Mouse (Mus musculus) T-helper 1 cell (primary cell): ENCODE measurements at regions not wholly inside any gene's neighbourhood (a gene's known extent, or its start where the extent isn't known, plus 50 kb on each side); places are given as distances from the start of the nearest gene placed in this dataset.

Source experiments
- in situ Hi-C: fragments of 300-600 bp; cut with MboI, MseI; formaldehyde crosslinking; loops from one replicate; pipeline ENCODE4 v1.15.1; 2025; ENCODE audit warnings: high pct_unique_total_duplicates

- in situ Hi-C loops, result no loop called here
These were observed 371.4 kb upstream of the Runx1 start for GRCm38 (mm10) chr16:93197300-93197699.

DNA sequence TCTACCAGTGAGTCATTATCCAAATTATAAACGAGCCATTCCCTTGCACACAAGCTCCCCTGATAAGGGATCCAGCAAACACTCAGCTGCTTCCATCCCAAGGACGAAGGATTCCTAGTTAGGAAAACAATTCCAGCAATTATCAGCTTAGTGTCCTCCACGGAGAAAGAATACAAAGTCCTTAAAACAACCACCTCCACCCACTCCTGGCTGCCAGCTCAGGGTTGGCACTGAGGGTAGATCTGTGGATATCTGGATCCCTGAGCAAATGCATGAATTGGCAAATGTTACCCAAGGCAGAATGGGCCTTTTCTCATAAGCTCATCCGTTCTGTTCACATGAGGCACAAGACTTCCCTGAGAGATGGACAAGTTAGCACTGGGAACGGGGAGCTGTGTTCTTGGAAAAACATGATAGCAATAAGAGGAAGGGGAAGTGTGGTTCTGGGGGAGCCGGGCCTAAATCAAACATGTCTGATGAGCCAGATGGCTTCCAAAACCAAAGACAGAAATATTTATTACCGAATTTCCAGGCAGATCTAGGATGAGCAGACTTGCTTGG, 368.1 kb upstream of the Runx1 start:
- in situ Hi-C loops, result no loop called here

DNA sequence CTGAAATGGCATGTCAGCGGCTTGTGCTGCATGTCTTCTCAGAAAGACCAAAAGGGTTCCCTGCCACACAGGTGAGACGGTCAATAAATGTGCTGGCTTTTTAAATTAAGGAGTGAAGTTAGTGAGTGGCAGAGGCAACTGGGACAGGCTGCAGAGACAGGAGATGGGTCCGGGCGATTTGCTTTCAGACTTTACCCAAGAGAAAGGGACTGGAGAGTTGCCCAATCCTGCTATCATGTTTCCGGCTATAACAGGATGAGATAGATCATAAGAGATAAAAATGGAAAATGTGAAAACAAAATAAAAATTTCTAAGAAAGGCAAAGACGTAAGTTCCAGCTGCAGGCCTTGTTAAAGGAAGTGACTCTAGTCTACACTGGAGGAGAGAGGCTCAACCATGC, 367.3 kb upstream of the Runx1 start:
- in situ Hi-C loops, result no loop called here

GRCm38 (mm10) chr16:93192651-93193173, 366.8 kb upstream of the Runx1 start:
- in situ Hi-C loops, result no loop called here

GRCm38 (mm10) chr16:93191174-93191573, 365.2 kb upstream of the Runx1 start:
- in situ Hi-C loops, result no loop called here

DNA sequence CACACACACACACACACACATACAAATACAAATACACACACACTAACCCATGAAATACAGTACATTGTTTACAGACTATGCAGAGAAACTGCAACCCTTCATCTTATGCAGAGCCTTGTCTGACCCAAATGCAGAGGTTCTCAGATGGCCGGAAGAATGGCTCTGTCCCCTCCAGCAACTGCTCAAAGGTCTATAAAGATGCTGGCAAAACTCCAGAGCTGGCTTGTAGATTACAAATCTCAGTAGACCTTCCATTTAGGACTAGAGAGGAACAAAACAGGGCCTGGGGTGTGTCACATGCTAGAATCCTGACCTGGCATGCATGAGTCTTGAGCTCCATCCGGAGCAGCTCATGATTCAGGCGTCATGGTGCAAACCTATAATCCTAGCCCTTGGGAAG, 364.4 kb upstream of the Runx1 start:
- in situ Hi-C loops, result no loop called here

GRCm38 (mm10) chr16:93189875-93190274, 363.9 kb upstream of the Runx1 start:
- in situ Hi-C loops, result no loop called here

- in situ Hi-C loops, result no loop called here
These were observed 363.5 kb upstream of the Runx1 start for GRCm38 (mm10) chr16:93189412-93189811.

DNA sequence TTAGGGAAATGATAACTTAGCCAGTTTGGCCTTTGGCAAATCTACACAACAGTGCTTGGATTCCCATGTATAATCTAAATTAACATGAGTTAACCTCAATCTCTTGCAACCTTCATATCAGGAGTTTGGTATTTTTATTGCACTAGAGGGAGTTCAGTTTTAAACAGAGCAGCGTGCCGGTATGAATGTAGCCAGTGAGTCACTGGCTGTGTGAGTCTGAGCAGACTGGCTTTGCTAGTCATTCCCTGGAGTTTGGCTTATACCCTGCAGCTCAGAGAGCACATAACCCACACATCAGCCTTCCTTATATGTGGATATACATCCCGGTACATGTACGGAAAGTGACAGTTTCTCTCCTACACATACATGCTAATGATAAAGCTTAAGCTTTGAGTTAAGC, 360.6 kb upstream of the Runx1 start:
- in situ Hi-C loops, result no loop called here

GRCm38 (mm10) chr16:93182656-93183055, 356.7 kb upstream of the Runx1 start:
- in situ Hi-C loops, result no loop called here

GRCm38 (mm10) chr16:93181497-93181896, 355.5 kb upstream of the Runx1 start:
- in situ Hi-C loops, result no loop called here

GRCm38 (mm10) chr16:93180213-93180612, 354.3 kb upstream of the Runx1 start:
- in situ Hi-C loops, result no loop called here

GRCm38 (mm10) chr16:93166667-93167066, 340.7 kb upstream of the Runx1 start:
- in situ Hi-C loops, result no loop called here

DNA sequence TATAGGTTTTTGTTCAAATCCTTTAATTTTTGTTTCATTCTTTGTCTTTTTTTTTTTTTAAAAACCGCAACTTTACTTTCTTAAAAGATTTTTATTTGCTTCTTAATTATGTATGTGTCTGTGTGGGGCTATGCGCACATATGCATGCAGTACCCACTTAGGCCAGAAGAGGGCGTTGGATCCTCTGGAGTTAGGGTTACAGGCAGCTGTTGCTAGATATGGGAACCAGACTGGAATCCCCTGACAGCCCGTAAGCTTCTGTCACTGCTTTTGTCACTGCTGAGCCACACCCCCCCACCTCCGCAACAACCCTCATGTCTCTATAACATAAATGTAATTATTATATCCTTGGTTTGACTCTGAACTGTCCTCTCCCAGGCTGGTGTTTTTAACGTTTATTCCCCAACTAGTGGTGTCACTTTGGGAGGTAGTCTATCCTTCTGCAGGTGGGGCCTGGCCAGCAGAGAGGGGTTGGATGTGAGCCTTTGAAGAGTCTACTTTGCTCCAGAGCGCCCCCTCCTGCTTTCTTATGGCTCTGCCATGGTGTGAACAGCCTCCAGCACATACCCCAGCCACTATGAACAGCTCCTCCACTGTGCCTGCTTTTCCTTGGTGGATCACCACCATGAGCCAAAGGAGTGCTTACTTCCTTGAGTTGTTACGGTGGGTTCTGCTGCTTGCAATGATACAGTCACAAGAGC, 332.7 kb upstream of the Runx1 start:
- in situ Hi-C loops, result no loop called here

- in situ Hi-C loops, result no loop called here
These were observed 327.8 kb upstream of the Runx1 start for GRCm38 (mm10) chr16:93153545-93154329.

GRCm38 (mm10) chr16:93152765-93153489, 327.0 kb upstream of the Runx1 start:
- in situ Hi-C loops, result no loop called here

DNA sequence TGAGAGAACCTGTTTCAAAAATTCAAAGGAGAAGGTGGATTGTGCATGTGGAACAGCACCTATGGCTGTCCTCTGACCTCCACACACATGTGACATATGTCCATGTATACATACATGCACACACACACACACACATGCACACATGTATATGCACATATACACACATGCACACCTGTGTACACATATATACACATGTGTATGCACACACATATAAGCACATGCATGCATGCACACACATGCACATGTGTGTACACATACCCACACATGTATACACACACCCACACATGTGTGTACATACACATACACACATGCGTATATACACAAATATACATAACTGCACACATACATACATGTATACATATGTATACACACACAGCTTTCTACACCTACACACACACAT, 326.1 kb upstream of the Runx1 start:
- in situ Hi-C loops, result no loop called here

DNA sequence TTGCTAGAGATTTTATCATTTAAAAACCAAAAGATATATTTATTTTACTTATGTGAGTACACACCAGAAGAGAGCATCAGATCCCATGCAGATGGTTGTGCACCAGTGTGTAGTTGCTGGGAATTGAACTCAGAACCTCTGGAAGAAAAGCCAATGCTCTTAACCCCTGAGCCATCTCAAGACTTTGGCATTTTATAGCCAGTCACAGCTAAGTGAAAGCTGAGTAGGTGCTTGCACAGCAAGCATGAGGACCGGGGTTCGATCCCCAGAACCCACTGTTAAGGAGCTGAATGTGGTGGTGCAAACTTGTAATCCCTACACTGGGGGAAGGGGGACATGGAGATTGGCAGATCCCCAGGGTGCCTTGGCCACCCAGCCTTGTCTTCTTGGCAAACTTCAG, 325.7 kb upstream of the Runx1 start:
- in situ Hi-C loops, result no loop called here

DNA sequence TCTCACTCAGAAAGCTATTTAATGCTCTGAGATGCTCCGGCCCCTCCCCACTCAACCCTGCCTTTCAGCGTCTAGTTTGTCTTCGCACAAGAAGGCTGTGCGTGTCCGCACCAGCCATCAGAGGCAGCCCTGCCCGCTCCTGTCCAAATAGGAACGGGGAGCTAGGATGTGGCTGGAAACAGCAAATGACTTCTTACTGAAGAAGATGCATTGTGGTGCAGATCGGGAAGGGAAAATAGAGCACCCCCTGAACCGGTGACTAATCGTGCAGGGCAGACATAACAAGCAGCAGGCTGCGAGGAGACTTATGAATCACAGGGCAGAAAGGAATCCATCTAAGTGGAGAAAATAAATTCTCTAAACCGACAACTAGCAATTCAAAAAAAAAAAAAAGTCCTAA, 324.5 kb upstream of the Runx1 start:
- in situ Hi-C loops, result no loop called here

GRCm38 (mm10) chr16:93147525-93148222, 321.7 kb upstream of the Runx1 start:
- in situ Hi-C loops, result no loop called here

DNA sequence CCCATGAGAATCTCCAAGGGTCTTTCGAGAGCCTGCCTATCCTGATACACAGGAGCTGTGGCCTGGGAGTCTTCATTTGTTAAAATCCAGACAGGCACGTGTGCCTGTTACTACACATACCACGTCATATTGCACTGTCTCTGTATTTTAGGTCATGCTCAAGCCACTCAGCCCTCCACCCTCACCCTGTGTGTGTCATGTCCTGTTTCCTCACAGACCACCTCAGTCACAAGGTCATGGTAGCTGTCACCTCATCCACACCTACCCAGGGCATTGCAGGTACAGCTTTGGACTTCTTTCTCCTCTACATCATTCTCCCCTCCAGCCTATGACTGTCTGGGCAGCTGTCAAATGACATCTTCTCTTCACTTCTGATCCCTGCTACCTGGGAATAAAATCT, 320.9 kb upstream of the Runx1 start:
- in situ Hi-C loops, result no loop called here
